Mouse (Mus musculus): ENCODE measurements around the gene Zfp609. TPM values are rescaled to one million over a fixed set of nuclear protein-coding genes. Genes with fewer than 3 reads are reported as not detected.
"Not testable (repeated sequence)": the region's sequence is repeated elsewhere in the genome, so short reads cannot be mapped to it uniquely, and the experiment has no call there.

The Zfp609 gene
- polyA plus RNA-seq, 1 experiment from 2014 or later = 7.8 TPM

DNA sequence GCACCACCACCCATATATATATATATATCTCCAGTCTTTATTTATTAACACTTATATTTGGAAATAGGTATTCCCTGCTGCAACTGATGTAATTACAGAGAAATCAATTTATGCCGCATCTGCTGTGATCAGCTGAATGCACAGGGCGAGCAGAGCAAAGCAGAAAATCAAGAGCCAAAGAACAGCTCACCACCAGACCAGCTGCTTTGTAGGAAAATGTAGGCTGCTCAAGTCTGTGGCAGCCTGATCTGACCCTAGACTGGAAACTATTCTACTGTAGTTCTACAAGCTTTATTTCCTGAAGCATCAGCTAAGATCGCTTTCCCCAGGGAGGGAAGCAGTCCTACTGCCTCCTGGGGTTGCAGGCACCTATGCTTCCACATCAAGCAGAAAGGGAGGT is 33.9 kb downstream of the Zfp609 start:
- Histone ChIP-seq H3K36me3 (ENCODE audit: inconsistent target) (0 out of 2 replicates have a peak, but pooled peaks cover 8% of the 10 kb centered on the region), H3K4me3 (ENCODE audit: inconsistent target) (no peak overlapping the region), H3K27ac (no peak overlapping the region), H3K79me2 (ENCODE audit: inconsistent target) (no peaks in the 10 kb centered on the region)
- WGBS (ENCODE audit: missing documents) = 90% methylated on average over 3 of the region's 3 CpGs

DNA sequence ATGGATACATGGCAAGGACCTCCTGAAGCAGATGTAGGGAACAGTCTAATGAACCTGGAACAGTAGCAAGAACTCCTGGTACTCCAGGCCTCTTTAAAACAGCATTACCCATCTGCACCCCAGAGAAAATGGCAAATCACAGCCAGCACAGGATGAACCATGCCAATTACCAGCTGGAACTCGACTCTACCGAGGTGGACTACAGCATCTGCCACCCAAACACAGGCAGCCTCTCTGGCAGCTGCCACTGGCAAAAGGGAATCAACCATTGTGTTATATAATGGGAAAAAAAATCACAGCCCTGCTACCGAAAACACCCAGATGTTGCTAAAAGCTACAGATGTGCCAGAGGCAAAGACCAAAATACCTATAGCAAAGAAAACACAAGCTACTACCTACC is 34.3 kb downstream of the Zfp609 start:
- no peaks in the 10 kb centered on the region for H3K79me2 ChIP-seq (ENCODE audit: inconsistent target)
- no peak overlapping the region for H3K27ac ChIP-seq
- WGBS (ENCODE audit: missing documents) = 95% methylated on average over 3 of the region's 3 CpGs
- 0 out of 2 replicates have a peak, but pooled peaks cover 8% of the 10 kb centered on the region for H3K36me3 ChIP-seq (ENCODE audit: inconsistent target)
- H3K4me3 ChIP-seq (ENCODE audit: inconsistent target) = no peak overlapping the region

DNA sequence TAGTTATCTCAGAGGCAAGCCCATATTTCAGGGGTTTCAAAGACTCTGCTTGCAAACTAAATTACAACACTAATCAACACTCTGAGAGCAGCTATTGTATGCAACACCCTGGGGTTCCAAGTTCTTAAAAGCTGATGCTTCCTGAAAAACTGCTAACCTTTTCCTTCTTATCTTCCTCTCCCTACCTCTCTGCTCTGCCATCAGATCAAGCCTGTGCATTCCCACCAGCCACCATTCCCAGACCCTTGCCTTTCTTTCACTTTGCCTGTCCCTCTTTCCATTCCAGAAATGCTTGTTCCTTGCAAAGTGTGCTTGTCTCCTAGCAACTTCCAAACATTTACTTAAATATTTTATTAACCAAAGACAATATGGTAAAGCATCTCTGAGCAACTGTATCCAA is 35.5 kb downstream of the Zfp609 start:
- Histone ChIP-seq H3K4me3 (ENCODE audit: inconsistent target) (no peak overlapping the region), H3K27ac (no peak overlapping the region), H3K79me2 (ENCODE audit: inconsistent target) (no peaks in the 10 kb centered on the region), H3K36me3 (ENCODE audit: inconsistent target) (0 out of 2 replicates have a peak, but pooled peaks cover 8% of the 10 kb centered on the region)

DNA sequence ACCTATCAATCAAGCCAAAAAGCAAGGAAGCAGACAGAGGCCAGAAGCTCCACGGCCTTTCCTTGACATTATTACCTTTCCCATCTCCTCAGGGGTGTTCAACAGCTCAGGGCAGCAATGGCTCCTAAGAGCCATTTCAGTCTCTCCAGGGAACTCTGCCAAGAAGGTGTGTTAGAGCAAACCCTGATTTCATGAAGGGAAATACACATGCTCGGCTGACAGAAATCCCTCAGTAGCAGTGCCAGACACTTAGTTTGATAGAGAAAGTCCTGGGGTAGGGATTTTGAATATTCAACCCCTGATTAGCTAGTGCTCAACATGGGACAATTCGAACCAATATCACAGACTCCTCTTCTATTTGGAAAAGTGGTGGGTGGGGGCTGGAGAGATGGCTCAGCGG is 36.3 kb downstream of the Zfp609 start:
- Histone ChIP-seq H3K4me3 (ENCODE audit: inconsistent target) (no peak overlapping the region), H3K36me3 (ENCODE audit: inconsistent target) (0 out of 2 replicates have a peak, but pooled peaks cover 8% of the 10 kb centered on the region), H3K27ac (no peak overlapping the region), H3K79me2 (ENCODE audit: inconsistent target) (no peaks in the 10 kb centered on the region)
- WGBS (ENCODE audit: missing documents) = 89% methylated on average over 4 of the region's 4 CpGs

DNA sequence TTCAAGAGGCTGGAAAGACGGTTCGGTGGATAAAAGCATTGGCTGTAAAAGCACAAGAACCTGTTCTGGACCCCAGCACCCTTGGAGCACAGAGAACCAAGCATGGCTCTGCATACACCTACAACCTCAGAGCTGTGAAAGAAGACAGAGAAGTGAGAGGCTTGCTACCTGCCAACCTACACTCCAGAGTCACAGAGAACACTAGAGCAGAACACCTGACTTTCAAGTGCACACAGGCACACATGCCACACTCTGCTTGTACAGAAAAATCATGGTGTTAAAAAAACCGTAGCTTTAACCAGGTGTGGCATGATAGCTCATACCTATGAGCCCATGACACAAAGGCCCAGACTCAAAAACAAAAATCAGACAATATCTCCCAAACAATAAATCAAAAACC is 37.6 kb downstream of the Zfp609 start:
- Histone ChIP-seq H3K36me3 (ENCODE audit: inconsistent target) (0 out of 2 replicates have a peak, but pooled peaks cover 5% of the 10 kb centered on the region), H3K4me3 (ENCODE audit: inconsistent target) (no peak overlapping the region), H3K79me2 (ENCODE audit: inconsistent target) (no peaks in the 10 kb centered on the region), H3K27ac (no peak overlapping the region)
- 98% methylated on average over 3 of the region's 3 CpGs for WGBS (ENCODE audit: missing documents)

DNA sequence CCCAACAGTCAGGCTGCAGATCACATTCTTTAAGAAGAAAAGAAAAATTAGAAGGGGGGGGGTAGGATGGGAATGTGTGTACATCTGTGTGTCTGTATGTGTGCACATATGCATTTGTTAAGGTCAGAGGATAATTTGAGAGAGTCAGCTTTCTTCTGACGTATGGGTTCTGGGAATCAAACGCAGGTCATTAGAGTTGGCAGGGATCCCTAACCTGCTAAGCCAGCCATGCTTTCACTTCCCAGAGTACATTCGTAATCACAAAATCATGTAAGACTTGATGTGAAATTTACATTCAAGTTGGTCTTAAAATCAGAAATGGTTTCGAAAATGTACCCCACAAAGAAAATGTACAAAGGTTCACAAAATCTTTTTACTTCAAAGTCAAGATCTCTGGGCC is 38.8 kb downstream of the Zfp609 start:
- no peak overlapping the region for H3K4me3 ChIP-seq (ENCODE audit: inconsistent target)
- no peak overlapping the region for H3K27ac ChIP-seq
- 79% methylated on average over 4 of the region's 4 CpGs for WGBS (ENCODE audit: missing documents)
- no peaks in the 10 kb centered on the region for H3K79me2 ChIP-seq (ENCODE audit: inconsistent target)
- no peaks in the 10 kb centered on the region for H3K36me3 ChIP-seq (ENCODE audit: inconsistent target)

DNA sequence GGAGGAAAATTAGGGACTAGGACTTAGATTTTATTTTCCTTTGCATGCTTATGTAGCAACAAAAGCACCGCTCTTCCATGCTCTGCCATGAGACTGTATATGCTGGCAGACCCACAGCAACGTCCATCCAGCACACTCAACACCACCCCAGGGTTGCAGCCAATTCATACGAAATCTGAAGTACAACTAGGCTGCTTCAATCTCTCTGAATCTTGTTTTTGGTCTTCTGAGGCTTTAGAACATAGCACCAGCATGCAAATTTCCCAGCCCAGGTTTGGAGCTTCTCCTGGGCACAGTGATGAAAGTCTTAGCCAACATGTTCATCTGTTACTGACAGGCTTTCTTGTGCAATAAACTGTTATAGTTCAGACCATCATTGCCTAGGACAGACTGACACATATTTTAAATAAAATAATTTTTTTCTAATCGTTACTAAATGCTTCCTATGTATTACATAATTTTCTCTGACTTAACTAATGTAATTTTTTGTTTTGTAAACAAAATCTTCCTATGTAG is 39.5 kb downstream of the Zfp609 start:
- Histone ChIP-seq H3K36me3 (ENCODE audit: inconsistent target) (no peaks in the 10 kb centered on the region), H3K4me3 (ENCODE audit: inconsistent target) (no peak overlapping the region), H3K27ac (no peak overlapping the region), H3K79me2 (ENCODE audit: inconsistent target) (no peaks in the 10 kb centered on the region)
- 61% methylated on average over 4 of the region's 4 CpGs for WGBS (ENCODE audit: missing documents)

DNA sequence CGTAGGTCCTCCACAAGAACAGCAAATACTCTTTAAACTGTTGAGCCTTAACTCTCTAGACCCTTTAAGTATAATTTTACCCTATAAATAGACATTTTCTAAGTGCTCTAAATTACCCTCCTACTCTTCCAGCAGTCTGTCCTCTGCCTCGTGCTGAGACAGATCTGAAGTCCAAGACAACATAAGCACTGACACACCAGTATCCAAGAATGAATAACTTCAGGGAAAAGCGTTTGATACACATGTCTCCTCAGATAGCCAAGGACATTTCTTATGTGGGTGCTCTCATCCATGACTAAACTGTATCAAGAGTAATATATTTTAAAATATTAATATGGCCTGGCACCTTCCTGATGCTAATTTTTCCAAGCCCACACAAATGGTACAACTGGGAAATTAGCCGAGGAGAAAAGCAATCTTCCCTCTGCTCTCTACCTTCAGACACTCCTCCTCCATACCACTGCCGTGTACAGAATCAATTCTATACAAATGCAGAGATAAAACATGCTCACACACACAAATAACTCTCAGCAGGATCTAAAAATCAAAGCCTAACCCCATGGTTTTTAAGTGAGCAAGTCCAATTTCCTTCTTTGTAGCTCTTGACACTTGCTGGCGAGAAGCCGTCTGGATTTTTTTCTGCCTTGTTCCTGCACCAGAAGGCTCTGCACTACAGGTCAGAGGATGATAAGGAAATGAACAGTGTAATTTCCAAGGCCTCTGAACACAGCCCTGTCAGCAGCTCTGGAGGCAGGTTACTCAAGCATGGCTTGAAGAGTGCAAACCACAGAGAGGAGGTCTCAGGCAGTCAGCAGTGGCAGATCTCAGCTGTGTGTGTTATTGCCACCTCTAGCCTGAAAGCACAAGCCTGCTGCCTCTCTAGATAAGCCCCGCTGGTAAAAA is 40.2 kb downstream of the Zfp609 start:
- H3K36me3 ChIP-seq (ENCODE audit: inconsistent target) = no peaks in the 10 kb centered on the region
- no peak overlapping the region for H3K27ac ChIP-seq
- WGBS (ENCODE audit: missing documents) = 68% methylated on average over 8 of the region's 8 CpGs
- H3K79me2 ChIP-seq (ENCODE audit: inconsistent target) = no peaks in the 10 kb centered on the region
- no peak overlapping the region for H3K4me3 ChIP-seq (ENCODE audit: inconsistent target)

DNA sequence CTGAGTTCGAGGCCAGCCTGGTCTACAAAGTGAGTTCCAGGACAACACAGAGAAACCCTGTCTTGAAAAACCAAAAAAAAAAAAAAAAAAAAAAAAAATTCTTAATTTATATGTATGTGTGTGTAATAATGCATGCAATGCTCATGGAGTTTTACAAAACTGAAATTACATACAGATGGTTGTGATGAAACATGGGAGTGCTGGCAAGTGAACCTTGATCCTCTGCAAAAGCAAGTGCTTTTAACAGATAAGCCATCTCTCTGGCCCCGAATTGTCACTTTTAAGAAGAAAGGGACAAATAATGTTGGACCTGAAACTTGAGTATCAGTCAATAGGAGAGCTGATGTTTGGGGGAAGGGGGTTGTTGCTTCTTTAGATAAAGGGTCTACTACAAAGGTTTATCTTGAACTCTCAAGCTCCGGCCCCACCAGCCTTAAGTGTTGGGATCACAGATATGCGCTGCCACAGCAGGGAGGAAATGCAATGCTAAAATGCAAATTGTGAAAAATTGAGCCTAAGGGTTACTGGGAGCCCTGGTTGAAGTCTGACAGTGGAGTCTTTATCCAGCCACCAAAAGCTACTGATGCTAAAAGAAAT is 41.5 kb downstream of the Zfp609 start:
- WGBS (ENCODE audit: missing documents) = 96% methylated on average over 4 of the region's 4 CpGs
- H3K4me3 ChIP-seq (ENCODE audit: inconsistent target) = no peak overlapping the region
- H3K27ac ChIP-seq = no peak overlapping the region
- H3K36me3 ChIP-seq (ENCODE audit: inconsistent target) = no peaks in the 10 kb centered on the region
- H3K79me2 ChIP-seq (ENCODE audit: inconsistent target) = no peaks in the 10 kb centered on the region

DNA sequence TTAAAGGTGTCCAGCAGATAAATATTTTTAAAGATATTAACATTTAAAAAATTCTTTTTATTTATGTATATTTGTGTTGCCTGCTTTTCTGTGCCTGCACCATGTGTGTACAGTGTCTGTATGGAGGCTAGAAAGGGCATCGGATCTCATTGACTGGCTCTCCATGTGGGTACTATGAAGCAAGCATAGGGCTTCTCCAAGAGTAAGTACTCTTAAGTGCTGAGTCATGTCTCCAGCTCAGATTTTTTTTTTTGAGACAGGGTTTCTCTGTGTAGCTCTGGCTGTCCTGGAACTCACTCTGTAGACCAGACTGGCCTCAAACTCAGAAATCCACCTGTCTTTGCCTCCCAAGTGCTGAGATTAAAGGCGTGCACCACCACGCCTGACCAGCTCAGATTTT is 47.7 kb downstream of the Zfp609 start:
- H3K27ac ChIP-seq; H3K79me2 ChIP-seq (ENCODE audit: inconsistent target); H3K36me3 ChIP-seq (ENCODE audit: inconsistent target); H3K4me3 ChIP-seq (ENCODE audit: inconsistent target): not testable (repeated sequence)
- 96% methylated on average over 3 of the region's 3 CpGs for WGBS (ENCODE audit: missing documents)

DNA sequence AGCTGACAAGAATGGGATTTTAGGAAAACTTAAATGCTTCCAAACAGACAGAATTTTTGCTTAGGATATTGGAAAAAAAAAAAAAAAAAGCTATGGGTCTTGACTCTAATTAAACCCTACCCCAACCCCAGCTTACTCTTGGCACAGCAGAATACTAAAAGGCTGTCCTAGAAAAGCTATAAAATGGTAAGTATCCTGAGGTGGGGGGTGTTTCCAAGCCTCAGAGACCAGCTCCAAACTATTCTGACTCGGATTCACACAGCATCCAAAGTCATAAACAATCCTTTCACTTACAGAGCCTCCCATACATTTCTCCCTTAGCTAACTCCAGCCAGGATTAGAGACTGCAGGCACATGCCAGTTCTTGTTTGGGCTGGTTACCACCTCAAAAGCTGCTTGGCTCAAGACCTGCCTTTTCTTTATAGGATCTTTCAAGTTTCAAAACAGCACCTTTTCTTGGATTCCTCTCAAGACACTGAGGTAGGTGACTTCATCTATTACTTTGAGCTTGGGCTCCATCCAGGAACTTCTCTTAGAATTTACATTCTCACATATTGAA is 50.4 kb downstream of the Zfp609 start:
- Histone ChIP-seq H3K27ac (no peak overlapping the region), H3K79me2 (ENCODE audit: inconsistent target) (no peaks in the 10 kb centered on the region), H3K36me3 (ENCODE audit: inconsistent target) (no peaks in the 10 kb centered on the region), H3K4me3 (ENCODE audit: inconsistent target) (no peak overlapping the region)
- WGBS (ENCODE audit: missing documents) = 80% methylated on average over 1 of the region's 1 CpGs

DNA sequence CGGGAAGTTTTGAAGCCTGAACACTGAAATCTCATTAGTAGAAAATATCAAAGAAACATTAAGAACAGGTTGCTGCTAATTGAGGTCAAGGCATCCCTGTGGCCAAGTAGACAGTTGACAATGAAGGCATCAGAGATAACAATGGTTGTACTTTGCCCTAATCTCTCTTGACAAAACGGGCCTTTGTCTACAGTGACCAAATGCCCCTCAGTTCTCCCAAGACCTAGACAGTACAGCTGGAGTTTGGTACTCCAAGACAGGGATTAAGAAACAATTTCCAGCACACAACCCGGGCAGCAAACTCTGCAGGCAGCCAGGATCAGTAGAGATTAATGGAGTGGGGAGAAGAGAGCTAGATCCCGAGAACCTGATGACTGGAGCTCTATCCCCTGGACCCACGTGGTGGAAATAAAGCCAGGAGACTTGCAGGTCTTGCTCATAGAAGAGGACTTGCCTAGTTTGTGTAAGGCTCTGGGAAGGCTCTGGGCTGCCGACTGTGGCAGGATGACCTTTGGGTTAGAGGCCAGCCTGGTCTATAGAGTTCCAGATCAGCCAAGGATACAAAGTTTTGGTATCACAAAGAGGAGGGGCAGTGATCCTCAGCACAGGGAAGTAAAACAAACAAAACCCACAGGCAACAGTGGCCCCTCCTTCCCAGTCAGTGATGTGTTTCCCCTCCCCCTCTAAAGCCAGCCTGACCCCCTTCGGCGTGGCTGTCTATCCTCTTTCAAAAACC is 51.1 kb downstream of the Zfp609 start:
- Histone ChIP-seq H3K27ac (no peak overlapping the region), H3K4me3 (ENCODE audit: inconsistent target) (no peak overlapping the region), H3K79me2 (ENCODE audit: inconsistent target) (peaks cover 3% of the 10 kb centered on the region; the same call in 1 of the 2 replicates), H3K36me3 (ENCODE audit: inconsistent target) (no peaks in the 10 kb centered on the region)
- 92% methylated on average over 8 of the region's 8 CpGs for WGBS (ENCODE audit: missing documents)

DNA sequence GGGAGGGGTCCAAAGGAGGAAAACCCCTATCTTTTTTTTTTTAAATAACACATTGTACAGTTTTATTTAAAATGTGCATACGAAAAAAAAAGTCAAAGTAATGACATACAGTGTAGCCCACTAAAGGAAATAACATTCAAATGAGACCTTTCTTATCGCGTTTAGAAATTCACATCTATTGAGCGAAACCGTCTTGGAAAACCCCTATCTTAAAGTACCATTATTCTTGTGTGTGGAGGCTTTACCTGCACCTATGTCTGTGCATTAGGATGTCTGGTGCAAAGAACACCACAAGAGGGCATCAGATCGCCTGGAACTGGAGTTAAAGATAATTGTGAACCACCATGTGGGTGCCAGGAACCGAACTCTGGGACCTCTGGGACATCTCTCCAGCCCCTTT is 53.6 kb downstream of the Zfp609 start:
- no peak overlapping the region for H3K27ac ChIP-seq
- H3K79me2 ChIP-seq (ENCODE audit: inconsistent target) = peaks cover 13% of the 10 kb centered on the region; the same call in 1 of the 2 replicates
- H3K36me3 ChIP-seq (ENCODE audit: inconsistent target) = no peaks in the 10 kb centered on the region
- H3K4me3 ChIP-seq (ENCODE audit: inconsistent target) = no peak overlapping the region
- 97% methylated on average over 7 of the region's 7 CpGs for WGBS (ENCODE audit: missing documents)

DNA sequence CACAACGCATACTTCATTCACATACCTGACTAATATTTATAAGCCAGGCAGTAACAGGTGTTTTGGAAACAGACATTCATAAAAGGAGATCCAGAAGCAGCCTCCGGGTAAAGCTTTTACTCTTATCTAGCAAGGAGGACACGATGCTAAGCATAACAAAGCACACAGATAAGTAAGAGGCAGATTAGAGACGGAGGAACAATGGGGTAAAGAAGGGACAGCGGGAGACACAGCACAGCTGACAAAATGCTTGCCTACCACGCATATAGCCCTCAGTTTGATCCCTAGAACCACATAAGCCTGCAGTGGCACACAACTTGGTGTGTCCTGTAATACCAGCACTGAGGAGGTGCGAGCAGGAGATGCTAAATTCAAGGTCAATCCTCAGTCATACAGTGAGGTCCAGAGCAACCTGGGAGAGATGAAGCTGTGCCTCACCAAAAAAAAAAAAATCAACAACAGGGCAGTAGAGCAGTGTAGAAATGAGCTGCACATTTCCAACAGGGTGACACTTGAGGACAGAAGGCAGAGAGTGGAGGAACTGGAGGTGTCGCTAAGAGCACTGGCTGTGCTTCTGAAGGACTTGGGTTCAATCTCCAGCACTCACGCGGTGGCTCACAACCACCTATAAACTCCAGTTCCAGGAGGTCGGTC is 56.2 kb downstream of the Zfp609 start:
- Histone ChIP-seq H3K27ac (no peak overlapping the region), H3K36me3 (ENCODE audit: inconsistent target) (no peaks in the 10 kb centered on the region), H3K4me3 (ENCODE audit: inconsistent target) (no peak overlapping the region), H3K79me2 (ENCODE audit: inconsistent target) (peaks cover 13% of the 10 kb centered on the region; the same call in 1 of the 2 replicates)
- WGBS (ENCODE audit: missing documents) = 93% methylated on average over 11 of the region's 11 CpGs

All from macrophage (primary cell).